Mouse (Mus musculus) heart, embryonic 16.5 days (tissue): ENCODE measurements at regions not wholly inside any gene's neighbourhood (a gene's known extent, or its start where the extent isn't known, plus 50 kb on each side); places are given as distances from the start of the nearest gene placed in this dataset.

Experiments used
- ATAC-seq: fragments of 200-750 bp; cut with Nextera tagmentation; replicated peaks from 2 replicates; pipeline ENCODE4 v1.8.0; 2017; ENCODE audit warnings: moderate number of reproducible peaks; ENCODE audit not compliant: insufficient read depth, low FRiP score; ENCODE audit errors: extremely low read depth
- H3K27ac ChIP-seq: fragments of 300-500 bp; sonication (generic); 2 replicates; pipeline ENCODE4 v1.5.1; 2014; ENCODE audit warnings: mild to moderate bottlenecking, low read length, control low read depth, moderate library complexity
- H3K27me3 ChIP-seq: fragments of 300-500 bp; sonication (generic); 2 replicates; pipeline ENCODE4 v1.6.1; 2014; ENCODE audit warnings: low read length, mixed read lengths; ENCODE audit not compliant: control insufficient read depth, insufficient read depth
- H3K36me3 ChIP-seq: fragments of 300-500 bp; sonication (generic); 2 replicates; pipeline ENCODE4 v1.6.1; 2014; ENCODE audit not compliant: control insufficient read depth, insufficient read depth
- H3K4me1 ChIP-seq: fragments of 300-500 bp; sonication (generic); 2 replicates; pipeline ENCODE4 v1.6.1; 2014; ENCODE audit warnings: low read length, mixed read lengths; ENCODE audit not compliant: control insufficient read depth, insufficient read depth
- H3K4me2 ChIP-seq: fragments of 300-500 bp; sonication (generic); 2 replicates; pipeline ENCODE4 v1.6.1; 2014; ENCODE audit warnings: low read depth, mild to moderate bottlenecking, control low read depth, low read length
- H3K4me3 ChIP-seq: fragments of 300-500 bp; sonication (generic); 2 replicates; pipeline ENCODE4 v1.5.1; 2014; ENCODE audit warnings: mild to moderate bottlenecking, control low read depth, low read length
- H3K9ac ChIP-seq: fragments of 300-500 bp; sonication (generic); 2 replicates; pipeline ENCODE4 v1.6.1; 2014; ENCODE audit warnings: low read length, control low read depth
- H3K9me3 ChIP-seq: fragments of 300-500 bp; sonication (generic); replicated peaks from 2 replicates; pipeline ENCODE4 v1.6.1; 2016; ENCODE audit warnings: low read length; ENCODE audit not compliant: control insufficient read depth
- WGBS: fragments of 180-500 bp; shearing (Covaris S2); extraction: QIAGEN DNeasy Blood & Tissue Kit; methylation state at CpG from one replicate; pipeline ENCODE4 v1.1.7; 2014; 5-methylcytosine and 5-hydroxymethylcytosine counted together

DNA sequence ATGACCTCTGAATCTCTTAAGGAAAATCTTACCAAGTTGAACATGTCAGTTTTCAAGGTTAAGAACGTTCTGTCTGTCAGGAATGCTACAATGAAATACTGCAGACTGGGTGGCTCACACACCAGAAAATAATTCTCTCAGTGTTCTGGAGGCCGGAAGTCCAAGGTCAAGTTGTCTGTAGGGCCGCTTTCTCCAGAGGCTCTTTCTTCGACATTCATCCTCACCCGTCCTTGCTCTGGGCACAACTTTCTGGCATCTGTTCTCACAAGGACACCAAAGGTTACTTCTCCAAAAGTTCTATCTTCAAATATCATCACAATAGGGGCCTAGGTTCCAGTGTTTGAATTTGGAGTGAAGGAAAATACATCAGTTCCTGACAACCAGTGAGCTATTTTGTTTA lies 239.2 kb downstream of the Kcnrg start:
- no peaks in the 10 kb centered on the region for H3K36me3 ChIP-seq
- 77% methylated on average over 5 of the region's 5 CpGs for WGBS
- no peak overlapping the region for H3K27ac ChIP-seq
- H3K4me2 ChIP-seq, result no peak overlapping the region
- H3K27me3 ChIP-seq, result no peaks in the 10 kb centered on the region
- H3K4me1 ChIP-seq, result no peaks in the 10 kb centered on the region
- no peak overlapping the region for H3K9ac ChIP-seq
- H3K4me3 ChIP-seq, result no peak overlapping the region
- ATAC-seq, result no peak
- no peaks in the 10 kb centered on the region for H3K9me3 ChIP-seq

DNA sequence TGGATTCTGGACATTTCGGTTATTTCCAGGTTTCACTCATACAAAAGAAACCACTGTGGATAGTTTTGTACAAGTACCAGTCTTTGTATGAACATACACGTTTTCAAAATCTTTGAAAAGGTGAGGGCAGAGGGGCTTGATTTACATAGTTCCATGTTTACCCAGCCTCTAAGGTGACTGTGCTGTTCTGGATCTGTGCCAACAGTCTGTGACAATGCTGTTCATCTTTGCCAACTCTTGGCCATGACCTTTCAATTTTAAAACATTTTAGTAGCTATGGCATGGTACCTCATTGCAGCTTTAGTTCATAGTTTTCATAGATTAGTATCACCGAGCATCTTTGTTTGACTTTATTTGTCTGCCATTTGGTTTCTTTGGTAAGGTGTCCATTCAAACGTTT lies 243.0 kb downstream of the Kcnrg start:
- H3K9me3 ChIP-seq, result no peaks in the 10 kb centered on the region
- H3K27me3 ChIP-seq, result no peaks in the 10 kb centered on the region
- 77% methylated on average over 4 of the region's 4 CpGs for WGBS
- H3K4me1 ChIP-seq, result no peaks in the 10 kb centered on the region
- no peak for ATAC-seq
- H3K36me3 ChIP-seq, result no peaks in the 10 kb centered on the region
- no peak overlapping the region for H3K4me2 ChIP-seq
- H3K9ac ChIP-seq, result no peak overlapping the region
- H3K27ac ChIP-seq, result no peak overlapping the region
- H3K4me3 ChIP-seq, result no peak overlapping the region

DNA sequence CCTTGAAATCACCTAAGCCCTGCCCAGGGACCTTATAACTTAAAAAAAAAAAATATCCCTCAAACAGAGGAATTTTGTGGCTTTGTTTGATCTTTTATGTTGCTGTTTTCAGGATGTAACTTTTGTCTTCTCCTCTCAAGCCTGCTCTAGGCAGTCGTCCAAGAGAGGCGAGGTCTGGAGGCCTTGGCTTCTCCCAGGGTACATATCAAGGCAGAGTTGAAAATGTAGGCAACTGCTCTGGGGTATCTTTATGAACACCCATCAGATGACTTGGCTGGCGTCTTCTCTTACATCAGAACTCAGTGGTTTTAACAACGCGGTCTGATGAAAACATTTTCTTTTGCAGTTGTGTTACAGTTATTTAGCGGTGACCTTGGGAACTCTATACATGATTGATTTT lies 250.4 kb downstream of the Kcnrg start:
- Histone ChIP-seq H3K9me3 (no peaks in the 10 kb centered on the region), H3K9ac (no peak overlapping the region), H3K4me3 (no peak overlapping the region), H3K4me2 (no peak overlapping the region), H3K27me3 (no peaks in the 10 kb centered on the region), H3K27ac (no peak overlapping the region), H3K4me1 (no peaks in the 10 kb centered on the region), H3K36me3 (no peaks in the 10 kb centered on the region)
- WGBS, result 70% methylated on average over 6 of the region's 6 CpGs
- ATAC-seq, result no peak

DNA sequence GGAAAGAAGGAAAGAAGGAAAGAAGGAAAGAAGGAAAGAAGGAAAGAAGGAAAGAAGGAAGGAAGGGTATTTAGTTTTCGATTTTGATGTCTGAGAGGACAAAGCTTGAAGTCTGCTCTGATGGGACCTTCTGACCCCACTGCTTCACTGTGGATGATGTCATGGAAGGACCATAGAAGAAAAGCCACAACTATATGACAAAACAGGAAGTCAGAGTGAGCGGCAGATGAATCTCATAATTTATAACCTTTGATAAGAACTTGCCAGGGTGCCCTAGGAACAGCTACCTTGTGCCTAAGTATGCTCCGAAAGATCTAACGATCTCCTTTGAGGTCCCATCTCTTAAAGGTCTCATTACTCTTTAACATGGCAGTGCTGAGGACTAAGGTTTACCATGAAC lies 253.4 kb downstream of the Kcnrg start:
- Histone ChIP-seq H3K27me3 (no peaks in the 10 kb centered on the region), H3K4me1 (no peaks in the 10 kb centered on the region), H3K27ac (no peak overlapping the region), H3K4me3 (no peak overlapping the region), H3K9ac (no peak overlapping the region), H3K36me3 (no peaks in the 10 kb centered on the region), H3K9me3 (no peaks in the 10 kb centered on the region), H3K4me2 (no peak overlapping the region)
- ATAC-seq, result no peak
- 78% methylated on average over 4 of the region's 4 CpGs for WGBS

DNA sequence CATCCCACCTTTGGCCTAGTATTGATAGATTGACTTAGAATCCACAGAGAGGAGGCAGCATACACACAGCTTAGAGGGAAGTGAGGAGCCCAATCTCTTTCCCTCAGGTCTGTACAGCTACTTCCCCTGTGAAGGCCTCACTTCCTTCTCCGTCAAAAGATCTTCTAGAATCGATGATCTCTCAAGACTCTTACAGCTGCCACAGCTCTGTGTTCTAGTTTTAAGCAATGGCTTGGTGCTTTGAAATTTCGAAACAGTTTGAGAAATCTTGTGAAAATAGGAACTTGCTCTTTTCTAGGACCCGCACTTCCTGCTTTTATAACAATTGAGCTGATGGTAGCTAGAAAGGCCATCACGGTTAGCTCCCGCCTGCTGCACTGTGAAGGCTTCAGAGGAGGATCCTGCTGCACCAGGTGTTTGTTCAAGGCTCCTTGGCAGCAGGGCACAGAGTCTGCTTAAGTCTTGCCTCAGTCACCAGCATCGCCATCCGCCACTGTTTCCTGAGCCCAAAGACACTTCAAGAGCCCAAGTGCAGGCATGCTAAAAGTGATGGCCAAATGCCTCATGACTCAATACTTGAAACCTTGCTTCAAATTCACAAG lies 254.2 kb downstream of the Kcnrg start:
- H3K27ac ChIP-seq, result no peak overlapping the region
- no peak overlapping the region for H3K4me2 ChIP-seq
- no peak overlapping the region for H3K4me3 ChIP-seq
- no peaks in the 10 kb centered on the region for H3K27me3 ChIP-seq
- H3K36me3 ChIP-seq, result no peaks in the 10 kb centered on the region
- 82% methylated on average over 8 of the region's 8 CpGs for WGBS
- no peaks in the 10 kb centered on the region for H3K9me3 ChIP-seq
- no peaks in the 10 kb centered on the region for H3K4me1 ChIP-seq
- ATAC-seq, result no peak
- H3K9ac ChIP-seq, result no peak overlapping the region

DNA sequence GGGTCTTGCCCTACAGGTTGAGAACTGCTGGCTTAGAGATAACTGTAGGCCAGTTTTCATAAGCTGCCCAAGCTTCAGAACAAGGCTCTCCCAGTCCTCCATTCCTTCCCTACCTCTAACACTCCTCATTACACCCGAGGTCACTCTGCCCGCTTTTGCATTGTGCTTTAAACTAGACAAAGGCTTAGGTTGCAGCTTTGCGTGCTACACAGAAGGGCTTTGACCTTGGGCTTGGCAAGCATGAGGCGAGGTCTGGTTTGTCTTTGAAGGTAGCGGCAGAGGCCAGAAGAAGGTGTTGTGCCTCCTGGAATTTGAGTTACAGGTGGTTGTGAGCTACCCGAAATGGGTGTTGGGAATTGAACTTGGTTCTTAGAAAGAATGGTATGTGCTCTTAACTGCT lies 255.7 kb downstream of the Kcnrg start:
- Histone ChIP-seq H3K4me1 (no peaks in the 10 kb centered on the region), H3K4me2 (no peak overlapping the region), H3K9ac (no peak overlapping the region), H3K36me3 (no peaks in the 10 kb centered on the region), H3K4me3 (no peak overlapping the region), H3K9me3 (no peaks in the 10 kb centered on the region), H3K27me3 (no peaks in the 10 kb centered on the region), H3K27ac (no peak overlapping the region)
- ATAC-seq, result no peak
- 89% methylated on average over 6 of the region's 6 CpGs for WGBS

DNA sequence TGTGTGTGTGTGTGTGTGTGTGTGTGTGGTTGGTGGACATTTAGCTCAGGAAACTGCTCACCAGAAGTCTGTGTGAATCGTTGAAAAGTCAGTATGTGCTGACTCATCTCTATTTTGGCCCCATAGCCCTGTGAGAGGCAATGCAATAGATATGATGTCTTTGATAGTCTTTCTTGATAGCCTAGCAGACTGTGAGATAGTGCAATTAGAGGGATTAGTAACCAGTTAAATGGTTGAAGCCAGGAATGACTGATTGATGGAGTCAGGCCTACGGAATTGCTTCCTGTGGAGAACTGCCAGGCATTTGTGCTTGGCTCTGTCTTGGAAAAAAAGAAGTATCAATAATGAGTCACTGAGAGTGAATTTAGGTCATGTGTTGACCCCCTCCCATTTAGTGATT lies 256.2 kb downstream of the Kcnrg start:
- Histone ChIP-seq H3K27me3 (no peaks in the 10 kb centered on the region), H3K4me3 (no peak overlapping the region), H3K36me3 (no peaks in the 10 kb centered on the region), H3K4me1 (no peaks in the 10 kb centered on the region), H3K9me3 (no peaks in the 10 kb centered on the region), H3K4me2 (no peak overlapping the region), H3K9ac (no peak overlapping the region), H3K27ac (no peak overlapping the region)
- 50% methylated on average over 2 of the region's 2 CpGs for WGBS
- no peak; the same call in 1 of the 2 replicates for ATAC-seq

DNA sequence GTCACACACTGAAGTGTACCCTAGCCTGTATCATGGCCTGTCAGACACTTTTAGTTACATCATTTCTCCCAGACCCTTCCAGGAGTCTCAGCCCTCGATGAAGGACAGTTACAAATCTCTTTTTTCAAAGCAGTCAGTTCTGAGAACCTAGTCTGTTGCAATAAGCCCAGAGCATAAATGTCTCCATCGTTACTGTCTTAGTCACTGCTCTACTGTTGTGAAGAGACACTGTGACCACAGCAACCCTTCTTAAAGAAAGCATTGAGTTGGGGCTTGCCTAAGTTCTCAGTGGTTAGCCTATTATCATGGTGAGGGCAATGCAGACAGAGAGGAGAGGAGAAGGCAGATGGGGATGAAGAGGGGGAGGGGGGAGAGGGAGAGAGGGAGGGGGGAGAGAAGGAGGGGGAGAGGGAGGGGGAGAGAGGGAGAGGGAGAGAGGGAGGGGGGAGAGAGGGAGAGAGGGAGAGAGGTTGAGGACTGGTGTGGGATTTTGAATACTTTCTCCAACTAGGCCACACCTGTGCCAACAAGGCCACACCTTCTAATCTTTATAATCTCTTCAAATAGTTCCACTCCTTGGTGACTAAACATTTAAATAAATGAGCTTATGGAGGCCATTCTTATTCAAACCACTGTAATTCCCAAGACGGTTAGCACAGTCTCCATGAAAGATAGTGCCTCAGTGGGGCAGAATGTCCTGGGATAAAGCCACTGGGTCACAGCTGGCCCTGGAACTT lies 259.4 kb downstream of the Kcnrg start:
- H3K4me2 ChIP-seq, result no peak overlapping the region
- H3K4me1 ChIP-seq, result no peaks in the 10 kb centered on the region
- no peak for ATAC-seq
- no peaks in the 10 kb centered on the region for H3K27me3 ChIP-seq
- H3K27ac ChIP-seq, result no peak overlapping the region
- no peaks in the 10 kb centered on the region for H3K9me3 ChIP-seq
- no peak overlapping the region for H3K4me3 ChIP-seq
- no peaks in the 10 kb centered on the region for H3K36me3 ChIP-seq
- WGBS, result 65% methylated on average over 3 of the region's 3 CpGs
- no peak overlapping the region for H3K9ac ChIP-seq

DNA sequence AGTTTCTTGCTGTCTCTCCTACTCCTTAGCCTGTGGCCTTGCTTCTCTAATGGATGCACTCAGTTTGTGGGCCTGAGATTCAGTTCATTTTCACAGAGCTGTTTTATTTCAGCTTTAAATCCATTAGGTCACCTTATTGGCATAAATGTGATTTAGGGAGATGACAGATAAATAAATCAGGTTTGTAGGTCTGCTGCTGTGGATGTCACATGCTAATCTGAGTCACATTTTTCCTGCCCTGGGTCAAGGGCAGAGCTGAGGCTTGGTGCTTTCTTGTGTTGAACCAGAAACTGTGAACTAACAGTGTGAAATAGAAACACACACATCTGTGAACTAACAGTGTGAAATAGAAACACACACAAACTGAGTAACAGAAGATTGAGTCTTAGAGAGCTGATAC lies 266.9 kb downstream of the Kcnrg start:
- no peaks in the 10 kb centered on the region for H3K27me3 ChIP-seq
- no peak overlapping the region for H3K27ac ChIP-seq
- no peaks in the 10 kb centered on the region for H3K36me3 ChIP-seq
- no peaks in the 10 kb centered on the region for H3K4me1 ChIP-seq
- H3K4me3 ChIP-seq, result no peak overlapping the region
- no peaks in the 10 kb centered on the region for H3K9me3 ChIP-seq
- no peak overlapping the region for H3K4me2 ChIP-seq
- H3K9ac ChIP-seq, result no peak overlapping the region
- no peak for ATAC-seq
